Mouse (Mus musculus) frontal cortex, postnatal 10 days (tissue): Measurements from ENCODE around the gene Smc3.
"Not testable (repeated sequence)": the region's sequence is repeated elsewhere in the genome, so short reads cannot be mapped to it uniquely, and the experiment has no call there.

Experiments
- DNase-seq, 2 experiments: peaks; one replicate each; pipeline ENCODE4 v3.0.0; 2022; ENCODE audit warnings: low spot score in 2 of 2, mixed read lengths in 1 of 2

Gene Smc3

DNA sequence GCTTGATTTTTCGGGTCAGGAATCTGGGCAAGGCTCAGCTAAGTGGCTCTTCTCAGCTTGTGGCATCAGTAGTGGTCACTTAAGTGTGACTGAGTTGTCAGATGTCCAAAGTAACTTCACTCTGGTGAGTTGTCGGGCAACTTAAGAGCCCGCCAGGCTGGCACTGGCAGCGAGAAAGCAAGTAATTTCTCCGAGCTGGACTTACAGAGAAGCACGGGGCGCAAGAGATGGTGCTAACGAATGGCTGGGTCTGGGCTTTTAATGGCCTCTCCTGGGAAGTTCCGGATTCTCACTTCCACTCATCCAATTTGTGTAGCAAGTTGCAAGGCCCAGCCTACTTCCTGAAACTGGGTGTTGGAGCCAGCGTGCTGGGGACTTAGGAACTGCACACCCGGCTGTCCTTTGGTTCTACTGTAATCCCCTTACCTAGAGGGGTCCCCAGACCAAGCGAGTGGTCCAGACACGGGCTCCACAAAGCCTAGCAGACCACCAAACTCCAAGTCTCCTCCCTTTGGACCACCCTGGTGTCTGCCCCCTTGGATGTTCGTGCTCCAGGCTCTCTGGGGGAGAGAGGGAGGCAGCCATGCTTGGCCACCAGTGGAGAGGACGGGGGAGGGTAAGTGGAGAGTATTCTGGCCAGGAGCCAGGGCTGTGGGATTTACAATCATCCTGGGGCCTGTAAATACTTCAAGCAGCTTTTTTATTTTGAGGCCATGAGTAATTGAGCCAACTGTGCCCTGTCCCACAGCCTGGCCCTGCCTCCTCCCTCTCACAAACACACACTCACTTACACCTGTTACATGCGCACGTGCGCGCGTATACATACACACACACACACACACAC, 53.6 kb downstream of the Smc3 start:
- no peak for DNase-seq

DNA sequence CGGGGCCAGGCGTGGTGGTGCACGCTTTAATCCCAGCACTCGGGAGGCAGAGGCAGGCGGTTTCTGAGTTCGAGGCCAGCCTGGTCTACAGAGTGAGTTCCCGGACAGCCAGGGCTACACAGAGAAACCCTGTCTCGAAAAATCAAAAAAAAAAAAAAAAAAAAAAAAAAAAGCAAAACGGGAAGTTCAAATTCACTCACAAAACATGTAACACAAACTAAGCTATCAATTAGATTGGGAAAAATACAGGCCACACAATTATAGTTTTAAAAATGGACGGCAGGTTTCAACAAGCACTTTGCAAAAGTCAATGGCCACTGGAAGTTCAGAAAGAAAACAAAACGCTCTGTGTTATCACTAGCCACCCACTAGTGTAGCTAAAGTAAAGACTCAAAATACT, 56.2 kb downstream of the Smc3 start:
- not testable (repeated sequence) for DNase-seq

DNA sequence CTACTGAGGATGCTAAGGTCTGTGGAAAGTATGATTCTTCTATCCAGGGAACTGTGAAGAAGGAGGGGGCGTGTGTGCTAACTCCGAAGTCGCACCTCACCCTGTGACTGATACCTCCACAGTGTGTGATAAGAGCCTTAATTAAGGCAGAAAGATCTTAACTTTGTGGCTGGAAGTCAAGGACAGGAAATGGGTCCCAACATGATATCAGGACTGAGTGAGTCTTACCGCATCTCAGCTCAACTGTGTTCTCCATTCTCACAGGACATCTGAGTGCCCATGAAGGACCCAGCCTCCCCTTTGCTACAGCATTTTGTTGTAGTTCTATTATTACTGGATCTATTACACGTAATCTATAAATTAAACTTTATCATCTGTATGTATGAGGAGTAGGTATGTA, 57.2 kb downstream of the Smc3 start:
- DNase-seq, result no peak

DNA sequence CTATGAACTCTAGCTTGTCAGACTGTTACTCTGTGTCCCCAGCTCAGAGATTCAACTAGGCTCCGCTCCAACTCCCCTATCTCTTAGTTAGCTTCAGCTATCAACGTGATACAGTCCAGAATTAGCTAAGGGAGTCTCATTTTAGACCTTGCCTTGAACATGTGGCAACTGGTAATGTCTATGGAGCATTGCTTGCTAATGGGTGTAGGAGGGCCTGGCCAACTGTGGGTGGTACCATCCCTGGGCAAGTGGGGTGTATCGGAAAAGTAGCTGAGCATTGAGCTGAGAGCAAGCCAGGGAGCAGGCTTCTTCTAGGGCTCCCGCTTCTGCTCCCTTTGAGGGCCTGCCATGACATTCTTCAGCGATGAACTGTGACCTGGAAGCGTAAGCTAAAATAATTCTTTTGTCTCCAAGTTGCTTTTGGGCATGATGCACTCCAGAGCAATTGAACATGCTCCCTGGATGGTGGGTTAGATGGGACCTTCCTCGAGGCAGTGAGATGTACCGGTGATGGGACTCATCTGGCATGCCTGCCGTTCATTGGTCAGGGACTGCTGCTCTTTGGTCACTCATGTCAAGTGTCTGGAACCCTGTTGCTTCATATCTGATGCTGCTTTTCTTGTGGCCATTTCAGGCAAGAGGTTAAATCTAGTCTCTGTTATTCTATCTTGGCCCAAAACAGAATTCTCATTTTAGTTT, 60.7 kb downstream of the Smc3 start:
- no peak for DNase-seq

DNA sequence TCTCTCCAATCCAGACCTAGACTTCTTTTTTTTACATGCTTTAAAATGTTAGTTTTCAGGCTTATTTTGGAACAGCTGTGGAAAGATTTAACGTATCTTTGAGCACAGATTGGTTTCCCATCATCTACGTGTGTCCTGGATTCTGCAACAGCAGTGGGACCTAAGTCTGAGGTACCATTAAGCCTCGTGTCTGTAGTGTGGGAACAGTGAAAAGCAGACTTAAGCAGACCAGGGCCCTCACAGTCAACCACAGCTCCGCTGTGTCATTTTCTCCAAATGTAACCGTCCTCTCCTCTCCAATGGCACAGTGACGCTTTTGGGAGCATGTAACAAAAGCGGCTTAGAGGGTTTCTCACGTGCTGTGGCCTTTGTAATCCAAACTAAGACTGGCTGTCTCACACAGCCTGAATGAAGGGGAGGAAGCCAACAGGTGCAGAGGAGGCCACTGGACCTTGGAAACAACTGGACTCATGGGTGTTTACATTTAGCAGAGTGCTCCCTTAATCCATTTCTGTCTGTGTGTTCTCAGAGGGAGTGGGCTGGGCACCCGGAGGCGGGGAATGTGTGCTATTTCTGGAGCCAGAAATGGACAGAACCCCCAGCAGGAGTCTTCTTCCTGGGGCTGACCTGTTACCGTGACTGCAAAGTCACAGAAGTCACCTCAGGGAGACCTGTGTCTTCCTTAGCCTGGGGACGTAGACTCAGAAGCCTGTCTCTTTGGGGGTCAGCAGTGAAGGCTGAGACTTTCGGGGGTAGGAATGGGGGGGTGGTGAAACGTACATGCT, 61.9 kb downstream of the Smc3 start:
- no peak for DNase-seq

DNA sequence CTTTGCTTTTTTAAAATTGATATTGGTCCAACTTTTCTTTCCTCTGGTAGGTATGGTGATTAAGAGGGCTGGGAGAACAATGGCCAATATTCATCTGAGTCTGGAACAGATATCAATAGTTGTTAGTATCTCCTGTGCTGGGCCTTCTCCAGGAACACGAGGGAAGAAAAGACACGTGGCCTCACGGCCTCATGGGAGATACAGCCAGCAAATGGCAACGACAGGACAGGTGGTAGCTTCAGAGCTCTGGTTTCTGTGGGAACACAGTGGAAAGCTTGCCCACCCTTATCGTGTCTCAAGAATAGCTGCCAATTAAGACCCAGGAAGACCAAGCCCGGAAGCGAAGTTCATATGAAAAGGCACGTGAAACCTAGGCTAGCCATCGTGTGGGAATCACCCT, 64.6 kb downstream of the Smc3 start:
- no peak for DNase-seq

DNA sequence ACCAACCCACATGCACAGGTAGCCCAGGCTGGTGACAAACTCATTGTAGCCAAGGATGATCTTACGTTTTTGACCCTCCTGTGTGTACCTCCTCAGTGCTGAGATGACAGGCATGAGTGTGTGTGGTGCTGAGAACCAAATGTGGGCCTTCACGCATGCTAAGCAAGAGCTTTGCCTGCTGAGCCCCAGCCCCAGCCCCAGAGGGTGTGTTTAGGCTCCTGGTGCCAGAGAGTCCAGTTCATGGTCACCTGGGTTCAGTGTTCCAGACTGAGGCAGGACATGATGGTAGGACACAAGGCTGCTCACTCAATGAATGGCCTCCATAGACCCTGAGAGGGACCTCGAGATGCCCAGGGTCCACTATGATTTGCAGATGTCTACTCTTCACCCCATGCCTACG, 65.2 kb downstream of the Smc3 start:
- no peak for DNase-seq

DNA sequence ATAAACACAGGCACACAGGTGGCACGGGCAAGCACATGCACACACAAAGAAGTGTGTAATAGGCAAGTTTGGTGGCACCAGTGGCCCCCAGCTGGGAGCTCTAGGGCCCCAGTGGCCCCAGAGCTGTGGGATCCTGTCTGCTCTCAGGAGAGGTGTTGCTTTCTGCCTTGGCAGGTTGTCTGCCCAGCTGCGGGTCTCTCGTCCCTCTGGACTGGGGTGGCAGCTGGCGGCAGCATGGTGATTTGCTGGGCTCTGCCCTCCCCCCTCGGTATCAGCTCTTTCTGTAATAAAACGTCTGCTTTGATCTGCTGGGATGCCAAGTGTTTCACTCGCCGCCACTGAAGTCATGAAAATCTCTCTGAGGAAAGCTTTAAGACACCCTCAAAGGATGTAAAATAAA, 66.5 kb downstream of the Smc3 start:
- DNase-seq, result no peak

DNA sequence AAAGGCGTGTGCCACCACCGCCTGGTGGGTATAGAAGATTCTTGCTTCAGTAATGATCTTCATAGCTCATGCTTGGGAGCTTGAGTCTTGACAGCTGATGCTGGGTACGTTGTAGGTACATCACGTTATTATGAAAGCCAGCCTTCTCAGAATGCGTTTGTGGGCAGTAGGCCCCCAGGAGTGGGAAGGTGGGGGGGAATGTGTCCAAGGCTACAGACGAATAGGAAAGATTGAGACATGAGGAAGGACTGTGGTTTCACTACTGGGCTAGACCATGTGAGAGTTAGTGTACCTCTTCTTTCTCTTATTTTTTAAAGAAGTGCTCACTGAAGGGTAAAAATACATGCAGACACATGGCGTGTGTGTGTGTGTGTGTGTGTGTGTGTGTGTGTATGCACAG, 68.6 kb downstream of the Smc3 start:
- DNase-seq, result no peak

DNA sequence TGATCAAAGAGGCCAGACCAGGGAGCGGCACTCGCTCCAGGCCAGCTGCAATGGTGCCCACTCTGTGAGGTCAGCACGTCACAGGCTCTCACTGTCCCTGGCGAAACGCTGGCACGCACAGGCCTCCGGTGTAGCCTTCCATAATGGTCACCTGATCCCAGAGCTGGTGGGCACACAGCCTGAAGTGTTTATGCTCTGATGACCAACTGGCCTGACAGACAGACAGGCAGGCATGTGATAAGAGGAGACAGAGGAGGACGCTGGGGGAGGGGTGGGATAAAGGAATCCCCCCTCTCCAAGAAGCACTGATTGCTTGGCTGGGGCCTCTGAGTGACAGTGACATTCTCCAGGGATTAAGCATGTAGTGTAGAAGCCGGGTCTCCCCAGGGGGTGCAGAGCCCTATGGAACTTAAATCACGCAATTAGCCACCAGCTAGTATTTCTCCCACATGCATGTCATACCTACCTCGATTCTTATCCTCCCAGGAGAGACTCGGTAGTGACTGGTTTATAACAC, 70.5 kb downstream of the Smc3 start:
- DNase-seq, result no peak

DNA sequence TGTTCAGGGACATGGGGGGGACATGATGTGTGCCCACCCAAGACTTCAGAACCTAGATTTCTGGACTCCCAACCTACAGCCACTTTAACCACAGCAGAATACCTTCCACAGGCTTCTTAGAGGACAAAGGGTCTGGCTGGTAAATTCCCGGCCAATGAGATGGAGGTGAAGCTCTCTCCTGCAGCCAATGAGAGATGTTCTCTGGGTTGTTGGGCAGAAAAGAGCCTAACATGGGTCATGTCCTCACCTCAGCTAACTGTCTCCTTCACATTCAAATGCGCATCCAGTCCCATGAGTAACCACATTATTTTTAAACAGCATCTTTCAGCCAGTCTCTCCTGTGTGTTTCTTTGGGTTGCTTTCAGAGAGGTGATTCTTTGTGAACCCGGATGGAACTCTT, 71.2 kb downstream of the Smc3 start:
- no peak for DNase-seq

DNA sequence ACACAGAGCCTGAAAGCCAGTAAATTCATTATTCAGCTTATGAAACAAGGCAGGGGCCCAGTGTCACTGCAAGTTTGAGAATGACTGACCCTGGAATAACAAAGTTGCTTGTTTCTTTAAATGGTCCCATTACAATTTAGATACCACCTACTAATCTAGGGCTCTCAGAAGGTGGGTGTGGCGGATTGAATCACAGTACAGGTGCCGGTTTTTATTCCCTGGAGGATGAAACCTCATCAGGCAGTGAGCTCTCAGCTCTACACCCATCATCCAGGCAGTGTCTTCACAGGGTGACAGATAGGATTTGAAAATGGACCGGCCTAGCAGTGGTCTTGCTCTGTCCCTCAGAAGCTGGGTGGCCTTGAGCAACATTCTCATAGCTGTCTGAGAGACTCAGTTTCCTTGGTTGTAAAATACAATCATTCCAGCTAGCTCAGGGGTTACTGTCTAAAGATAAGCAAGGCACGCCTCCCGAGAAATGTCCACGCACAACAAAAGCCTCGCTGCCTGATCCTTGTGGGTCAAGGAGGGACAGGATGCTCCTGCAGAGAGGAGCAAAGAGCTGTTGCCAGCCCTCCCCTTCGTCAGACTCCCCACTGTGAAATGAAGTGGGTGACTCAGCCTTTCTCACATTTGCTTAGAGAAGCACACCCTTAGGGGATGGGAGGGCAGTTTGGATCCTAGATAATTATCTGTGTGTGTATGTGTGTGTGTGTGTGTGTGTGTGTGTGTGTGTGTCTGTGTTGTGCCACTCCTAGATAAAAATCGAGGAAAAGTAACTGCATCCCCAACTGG, 74.1 kb downstream of the Smc3 start:
- no peak for DNase-seq

DNA sequence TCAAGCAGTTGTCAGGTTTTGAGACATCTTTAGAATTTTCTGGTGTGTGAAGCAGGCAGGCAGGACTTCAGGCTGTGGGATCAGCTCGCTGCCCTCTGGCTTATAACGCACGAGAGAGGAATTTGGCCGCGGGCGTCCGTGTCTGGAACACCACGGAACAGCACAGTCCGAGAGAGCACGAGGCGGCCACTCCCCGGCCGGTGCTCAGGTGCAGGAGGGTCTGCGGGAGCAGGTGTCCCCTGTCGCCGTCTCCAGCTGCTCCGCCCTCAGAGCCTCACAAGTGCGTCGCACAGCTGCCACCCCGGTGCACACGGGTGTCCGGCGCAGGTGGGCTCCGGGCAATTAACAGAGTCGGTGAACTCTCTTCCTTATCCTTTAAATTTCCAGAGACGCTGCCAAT, 76.0 kb downstream of the Smc3 start:
- DNase-seq, result no peak

DNA sequence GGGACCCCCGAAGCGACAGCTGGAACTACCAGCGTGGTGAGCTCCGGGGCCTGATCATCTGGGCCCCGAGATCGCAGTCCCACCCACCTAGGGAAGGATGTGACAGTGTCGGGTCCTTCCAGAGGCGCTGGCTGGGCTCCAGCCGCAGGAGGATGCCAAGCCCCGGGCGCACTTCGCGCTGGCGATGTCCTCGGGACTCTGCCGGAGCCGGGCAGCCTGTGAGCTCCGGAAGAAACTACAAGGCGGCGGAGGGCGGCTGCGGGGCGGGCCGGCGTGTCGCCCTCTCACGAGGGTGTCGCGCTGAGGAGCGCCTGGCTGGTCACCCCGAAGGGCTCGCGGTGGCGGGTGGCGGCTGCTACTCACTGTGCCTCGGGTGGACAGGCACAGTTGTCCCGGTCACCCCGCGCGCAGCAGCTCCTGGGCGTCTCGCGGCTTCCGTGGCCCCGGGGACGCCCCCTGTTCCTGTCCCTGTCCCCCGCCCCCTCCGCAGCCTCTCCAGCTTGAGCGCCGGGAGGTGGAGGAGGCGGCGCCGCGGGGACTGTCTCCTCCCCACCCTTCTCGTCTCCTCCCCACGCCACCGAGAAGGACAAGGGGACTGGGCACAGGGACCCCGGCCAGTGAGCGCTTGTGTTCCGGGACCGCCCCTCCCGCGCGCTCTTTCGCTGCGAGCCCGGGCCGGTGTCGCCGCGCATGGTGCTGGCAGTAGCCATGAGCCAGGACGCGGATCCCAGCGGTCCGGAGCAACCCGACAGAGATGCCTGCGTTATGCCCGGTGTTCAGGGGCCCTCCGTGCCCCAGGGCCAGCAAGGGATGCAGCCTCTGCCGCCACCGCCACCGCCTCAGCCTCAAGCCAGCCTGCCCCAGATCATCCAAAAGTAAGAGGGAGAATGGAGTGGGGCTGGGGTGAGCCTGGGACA, 76.8 kb downstream of the Smc3 start, which contains the start of gene Rbm20:
TSS of gene Rbm20 (plus strand) at position 589 of the 917 bp plus-strand sequence.
- peak; percentile 19 to 38 for DNase-seq

DNA sequence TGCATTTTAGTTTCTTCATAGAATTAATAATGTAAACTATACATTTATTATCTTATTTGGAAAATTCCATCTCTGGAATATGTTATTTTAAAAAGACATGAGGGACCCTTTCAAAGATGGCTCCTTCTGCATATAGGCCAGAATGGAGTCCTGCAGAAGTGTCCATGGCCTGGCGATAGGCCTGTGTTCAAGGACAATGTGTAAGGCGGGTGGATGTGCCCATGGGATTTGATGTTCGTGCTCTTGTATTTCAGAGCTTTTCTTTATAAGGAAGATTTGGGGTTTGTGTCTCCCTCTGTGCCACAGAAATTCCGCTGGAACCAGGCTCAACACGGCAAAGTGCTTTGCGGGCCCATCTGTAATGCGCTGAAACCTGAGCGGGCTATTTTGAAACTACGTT, 79.0 kb downstream of the Smc3 start:
- no peak for DNase-seq

DNA sequence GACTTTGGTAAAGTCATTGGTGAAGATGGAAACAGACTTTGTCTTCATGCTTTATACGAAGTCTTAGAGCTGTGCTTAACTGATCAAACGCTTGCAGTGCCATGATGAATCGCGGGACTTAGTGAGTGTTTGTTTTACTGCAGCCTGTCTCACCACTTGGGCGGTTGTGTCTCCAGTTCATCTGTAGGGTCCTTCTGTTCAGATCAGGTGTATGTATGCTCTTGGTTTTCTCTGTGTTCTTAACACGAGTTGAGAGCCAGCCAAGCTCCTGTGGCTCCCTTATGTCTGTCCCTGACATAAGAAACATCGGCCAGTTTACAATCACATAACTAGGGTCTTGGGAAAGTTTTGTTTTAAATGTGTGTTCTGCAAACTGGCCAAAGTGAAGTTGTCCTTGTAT, 79.8 kb downstream of the Smc3 start:
- DNase-seq, result no peak

DNA sequence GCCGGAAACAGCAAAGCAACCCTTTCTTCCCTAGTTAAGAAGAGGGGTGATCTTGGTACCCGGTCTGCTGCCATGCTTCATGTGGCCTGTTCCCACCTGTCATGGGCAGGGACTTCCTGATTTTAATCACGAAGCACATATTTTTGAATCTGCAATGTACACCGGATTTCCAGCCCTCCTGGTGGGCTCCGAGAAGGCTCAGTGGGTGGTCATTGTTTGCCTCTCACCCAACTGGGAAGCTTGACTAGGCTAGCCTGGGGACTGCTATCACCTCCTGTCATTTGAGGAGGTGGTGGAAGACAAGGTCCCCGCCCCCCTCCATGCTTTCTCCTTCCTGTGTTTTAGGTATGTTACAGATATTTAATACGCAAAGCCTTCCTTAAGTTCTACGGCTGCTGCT, 82.2 kb downstream of the Smc3 start:
- no peak for DNase-seq

DNA sequence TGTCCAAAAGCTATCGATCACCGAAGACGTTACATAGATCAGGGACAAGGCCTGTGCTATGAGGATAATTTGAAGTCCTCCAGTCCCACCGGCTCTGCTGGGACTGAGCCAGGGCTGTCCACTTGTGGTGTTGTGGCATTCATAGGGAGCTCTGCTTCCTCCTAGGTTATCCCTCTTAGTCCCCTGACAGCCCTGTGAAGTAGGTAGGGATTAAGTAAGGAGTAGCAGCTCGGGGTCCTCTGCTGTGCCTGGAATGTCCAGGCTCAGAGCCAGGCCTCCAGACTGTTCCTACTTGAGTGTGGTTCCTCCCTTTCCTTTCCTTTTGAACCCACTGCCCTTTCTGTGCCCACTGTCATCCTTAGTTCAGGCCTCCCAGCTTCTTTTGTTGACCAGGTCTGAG, 87.4 kb downstream of the Smc3 start:
- DNase-seq, result no peak

DNA sequence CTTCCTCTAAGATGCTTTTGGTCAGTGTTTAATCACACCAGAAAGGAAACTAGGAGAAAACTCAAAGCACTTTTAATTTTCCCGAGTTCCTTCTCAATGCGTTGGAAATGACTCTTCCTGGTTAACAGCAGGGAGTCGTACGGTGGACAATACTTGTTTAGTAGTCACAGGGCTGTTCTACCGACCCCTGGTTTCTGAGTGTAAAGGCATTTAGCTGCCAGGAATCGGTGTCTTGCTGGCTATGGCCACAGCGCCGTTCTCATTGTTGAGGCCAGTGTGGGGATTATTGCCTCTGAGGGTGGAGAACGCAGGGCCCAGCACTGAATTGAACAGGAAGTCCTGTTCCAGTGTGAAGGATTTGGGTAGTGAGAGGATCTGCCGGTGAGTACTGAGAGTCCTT, 90.6 kb downstream of the Smc3 start:
- no peak for DNase-seq

DNA sequence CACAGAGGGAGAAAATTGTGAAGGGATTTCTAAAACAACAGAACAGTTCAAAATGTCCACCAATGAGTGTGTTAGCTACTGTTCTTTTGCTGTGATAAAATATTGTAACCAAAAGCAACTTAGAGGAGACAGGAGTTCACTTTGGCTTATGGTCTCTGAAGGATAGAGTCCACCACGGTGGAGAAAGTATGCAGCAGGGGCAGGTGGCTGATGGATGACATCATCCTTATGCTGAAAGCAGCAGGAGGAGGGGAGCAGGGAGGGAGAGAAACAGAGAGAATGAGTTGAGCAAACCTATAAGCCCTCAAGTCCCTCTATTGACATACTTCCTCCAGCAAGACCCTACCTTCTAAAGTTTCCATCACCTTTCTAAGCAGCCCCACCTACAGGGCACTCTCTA, 93.8 kb downstream of the Smc3 start:
- no peak for DNase-seq
